Mouse (Mus musculus): ENCODE measurements around the gene Entpd1. TPM values are rescaled to one million over a fixed set of nuclear protein-coding genes. Genes with fewer than 3 reads are reported as not detected.

Gene Entpd1
- polyA plus RNA-seq, 1 experiment from 2014 or later = 10.0 TPM

- no peak for ATAC-seq (ENCODE audit: low FRiP score, low TSS enrichment)
- no peaks in the 10 kb centered on the region for H3K4me1 ChIP-seq (replicated peaks; ENCODE audit: control insufficient read depth, insufficient read depth)
- WGBS = 89% methylated on average over 7 of the region's 7 CpGs
These were observed 72.4 kb downstream of the Entpd1 start for GRCm38 (mm10) chr19:40684566-40684965.

GRCm38 (mm10) chr19:40687291-40687927 lies 75.2 kb downstream of the Entpd1 start:
- Histone ChIP-seq H3K4me1 (replicated peaks; ENCODE audit: control insufficient read depth, insufficient read depth) (no peaks in the 10 kb centered on the region), H3K4me3 (ENCODE audit: low read depth, low read length) (no peak overlapping the region), H3K4me2 (replicated peaks; ENCODE audit: low read depth) (no peak overlapping the region), H3K27ac (replicated peaks) (no peak overlapping the region), H3K36me3 (ENCODE audit: control insufficient read depth, insufficient read depth, low read length) (no peaks in the 10 kb centered on the region), H3K27me3 (ENCODE audit: control insufficient read depth, insufficient read depth, low read length) (no peaks in the 10 kb centered on the region), H3K9me3 (ENCODE audit: control insufficient read depth, low read length) (no peaks in the 10 kb centered on the region), H3K9ac (ENCODE audit: low read length) (no peak overlapping the region)
- no peak for DNase-seq (ENCODE audit: low spot score)
- 56% methylated on average over 4 of the region's 4 CpGs for WGBS
- ATAC-seq (ENCODE audit: low FRiP score, low TSS enrichment) = no peak
- TF ChIP-seq EP300 (optimal IDR thresholded peaks at IDR 0.05) (no peak), CTCF (IDR thresholded peaks at IDR 0.05; ENCODE audit: low read depth) (no peak)

More at GRCm38 (mm10) chr19:40684566-40684965, 72.4 kb downstream of the Entpd1 start:
- H3K36me3 ChIP-seq (ENCODE audit: control insufficient read depth, insufficient read depth, low read length) = no peaks in the 10 kb centered on the region
- H3K9me3 ChIP-seq (ENCODE audit: control insufficient read depth, low read length) = no peaks in the 10 kb centered on the region
- no peaks in the 10 kb centered on the region for H3K27me3 ChIP-seq (ENCODE audit: control insufficient read depth, insufficient read depth, low read length)
- TF ChIP-seq EP300 (optimal IDR thresholded peaks at IDR 0.05) = no peak
- no peak for TF ChIP-seq CTCF (IDR thresholded peaks at IDR 0.05; ENCODE audit: low read depth)
- H3K4me2 ChIP-seq (replicated peaks; ENCODE audit: low read depth) = no peak overlapping the region
- H3K9ac ChIP-seq (ENCODE audit: low read length) = no peak overlapping the region
- no peak for DNase-seq (ENCODE audit: low spot score)
- no peak overlapping the region for H3K27ac ChIP-seq (replicated peaks)
- H3K4me3 ChIP-seq (ENCODE audit: low read depth, low read length) = no peak overlapping the region

- no peak for DNase-seq (ENCODE audit: low spot score)
- 58% methylated on average over 7 of the region's 7 CpGs for WGBS
- Histone ChIP-seq H3K4me1 (replicated peaks; ENCODE audit: control insufficient read depth, insufficient read depth) (no peaks in the 10 kb centered on the region), H3K27ac (replicated peaks) (peak overlapping the region; percentile 61; the same call in 1 of the 2 replicates), H3K4me3 (ENCODE audit: low read depth, low read length) (no peak overlapping the region), H3K36me3 (ENCODE audit: control insufficient read depth, insufficient read depth, low read length) (no peaks in the 10 kb centered on the region), H3K27me3 (ENCODE audit: control insufficient read depth, insufficient read depth, low read length) (no peaks in the 10 kb centered on the region), H3K4me2 (replicated peaks; ENCODE audit: low read depth) (no peak overlapping the region), H3K9me3 (ENCODE audit: control insufficient read depth, low read length) (no peaks in the 10 kb centered on the region), H3K9ac (ENCODE audit: low read length) (no peak overlapping the region)
- TF ChIP-seq EP300 (optimal IDR thresholded peaks at IDR 0.05) (no peak), CTCF (IDR thresholded peaks at IDR 0.05; ENCODE audit: low read depth) (no peak)
- no peak; the same call in 1 of the 2 replicates for ATAC-seq (ENCODE audit: low FRiP score, low TSS enrichment)
These were observed 81.0 kb downstream of the Entpd1 start for GRCm38 (mm10) chr19:40693201-40693600.

GRCm38 (mm10) chr19:40696116-40696515 lies 84.0 kb downstream of the Entpd1 start:
- Histone ChIP-seq H3K36me3 (ENCODE audit: control insufficient read depth, insufficient read depth, low read length) (no peaks in the 10 kb centered on the region), H3K4me1 (replicated peaks; ENCODE audit: control insufficient read depth, insufficient read depth) (no peaks in the 10 kb centered on the region), H3K9me3 (ENCODE audit: control insufficient read depth, low read length) (no peaks in the 10 kb centered on the region), H3K27me3 (ENCODE audit: control insufficient read depth, insufficient read depth, low read length) (no peaks in the 10 kb centered on the region), H3K4me3 (ENCODE audit: low read depth, low read length) (no peak overlapping the region), H3K9ac (ENCODE audit: low read length) (no peak overlapping the region), H3K4me2 (replicated peaks; ENCODE audit: low read depth) (no peak overlapping the region), H3K27ac (replicated peaks) (no peak overlapping the region)
- DNase-seq (ENCODE audit: low spot score) = no peak
- TF ChIP-seq CTCF (IDR thresholded peaks at IDR 0.05; ENCODE audit: low read depth) (no peak), EP300 (optimal IDR thresholded peaks at IDR 0.05) (no peak)
- 69% methylated on average over 6 of the region's 6 CpGs for WGBS
- peak; percentile 35; the same call in 1 of the 2 replicates for ATAC-seq (ENCODE audit: low FRiP score, low TSS enrichment)

- Histone ChIP-seq H3K4me2 (replicated peaks; ENCODE audit: low read depth) (no peak overlapping the region), H3K9me3 (ENCODE audit: control insufficient read depth, low read length) (no peaks in the 10 kb centered on the region), H3K4me3 (ENCODE audit: low read depth, low read length) (no peak overlapping the region), H3K9ac (ENCODE audit: low read length) (no peak overlapping the region), H3K36me3 (ENCODE audit: control insufficient read depth, insufficient read depth, low read length) (no peaks in the 10 kb centered on the region), H3K27me3 (ENCODE audit: control insufficient read depth, insufficient read depth, low read length) (no peaks in the 10 kb centered on the region), H3K27ac (replicated peaks) (no peak overlapping the region), H3K4me1 (replicated peaks; ENCODE audit: control insufficient read depth, insufficient read depth) (peaks cover 5% of the 10 kb centered on the region; the same call in 1 of the 2 replicates)
- no peak for DNase-seq (ENCODE audit: low spot score)
- 65% methylated on average over 13 of the region's 13 CpGs for WGBS
- no peak for ATAC-seq (ENCODE audit: low FRiP score, low TSS enrichment)
- TF ChIP-seq EP300 (optimal IDR thresholded peaks at IDR 0.05) (no peak), CTCF (IDR thresholded peaks at IDR 0.05; ENCODE audit: low read depth) (no peak)
These were observed 86.1 kb downstream of the Entpd1 start for GRCm38 (mm10) chr19:40698103-40698853.

- WGBS = 77% methylated on average over 5 of the region's 5 CpGs
These were observed 87.7 kb downstream of the Entpd1 start for GRCm38 (mm10) chr19:40699816-40700215.

More at GRCm38 (mm10) chr19:40699816-40700215, 87.7 kb downstream of the Entpd1 start:
- peaks cover 5% of the 10 kb centered on the region; the same call in 1 of the 2 replicates for H3K4me1 ChIP-seq (replicated peaks; ENCODE audit: control insufficient read depth, insufficient read depth)
- no peaks in the 10 kb centered on the region for H3K9me3 ChIP-seq (ENCODE audit: control insufficient read depth, low read length)
- TF ChIP-seq CTCF (IDR thresholded peaks at IDR 0.05; ENCODE audit: low read depth) (no peak), EP300 (optimal IDR thresholded peaks at IDR 0.05) (no peak)
- no peaks in the 10 kb centered on the region for H3K36me3 ChIP-seq (ENCODE audit: control insufficient read depth, insufficient read depth, low read length)
- H3K9ac ChIP-seq (ENCODE audit: low read length) = no peak overlapping the region
- H3K4me3 ChIP-seq (ENCODE audit: low read depth, low read length) = no peak overlapping the region
- no peak overlapping the region for H3K27ac ChIP-seq (replicated peaks)
- H3K4me2 ChIP-seq (replicated peaks; ENCODE audit: low read depth) = no peak overlapping the region
- DNase-seq (ENCODE audit: low spot score) = no peak
- no peaks in the 10 kb centered on the region for H3K27me3 ChIP-seq (ENCODE audit: control insufficient read depth, insufficient read depth, low read length)
- no peak for ATAC-seq (ENCODE audit: low FRiP score, low TSS enrichment)

All from stomach, postnatal 0 days (tissue).